Mouse (Mus musculus): ENCODE measurements at regions not wholly inside any gene's neighbourhood (a gene's known extent, or its start where the extent isn't known, plus 50 kb on each side); places are given as distances from the start of the nearest gene placed in this dataset.

GRCm38 (mm10) chr14:25027076-25027475, 431.9 kb upstream of the Zmiz1 start:
- WGBS = 89% methylated on average over 3 of the region's 3 CpGs
- no peak for DNase-seq (ENCODE audit: low read depth, low spot score)

GRCm38 (mm10) chr14:25027842-25028241, 431.1 kb upstream of the Zmiz1 start:
- DNase-seq (ENCODE audit: low read depth, low spot score) = no peak
- 65% methylated on average over 1 of the region's 1 CpGs for WGBS

GRCm38 (mm10) chr14:25030881-25031280, 428.1 kb upstream of the Zmiz1 start:
- WGBS = 75% methylated on average over 6 of the region's 6 CpGs
- no peak for DNase-seq (ENCODE audit: low read depth, low spot score)

GRCm38 (mm10) chr14:25031756-25032680, 427.0 kb upstream of the Zmiz1 start:
- 67% methylated on average over 12 of the region's 12 CpGs for WGBS
- DNase-seq (ENCODE audit: low read depth, low spot score) = no peak

GRCm38 (mm10) chr14:25032899-25033298, 426.1 kb upstream of the Zmiz1 start:
- WGBS = 89% methylated on average over 2 of the region's 2 CpGs
- no peak for DNase-seq (ENCODE audit: low read depth, low spot score)

GRCm38 (mm10) chr14:25042265-25042664, 416.7 kb upstream of the Zmiz1 start:
- WGBS = 12% methylated on average over 5 of the region's 5 CpGs
- no peak for DNase-seq (ENCODE audit: low read depth, low spot score)

- no peak for DNase-seq (ENCODE audit: low read depth, low spot score)
- 90% methylated on average over 13 of the region's 13 CpGs for WGBS
Observed at GRCm38 (mm10) chr14:25044106-25044505, 414.9 kb upstream of the Zmiz1 start.

- WGBS = 61% methylated on average over 7 of the region's 7 CpGs
- DNase-seq (ENCODE audit: low read depth, low spot score) = no peak
Observed at GRCm38 (mm10) chr14:25044867-25045266, 414.1 kb upstream of the Zmiz1 start.

- DNase-seq (ENCODE audit: low read depth, low spot score) = no peak
- 65% methylated on average over 12 of the region's 12 CpGs for WGBS
Observed at GRCm38 (mm10) chr14:25050674-25051251, 408.2 kb upstream of the Zmiz1 start.

GRCm38 (mm10) chr14:25052175-25052574, 406.8 kb upstream of the Zmiz1 start:
- 80% methylated on average over 9 of the region's 9 CpGs for WGBS

GRCm38 (mm10) chr14:25059351-25059750, 399.6 kb upstream of the Zmiz1 start:
- 88% methylated on average over 7 of the region's 7 CpGs for WGBS
- no peak for DNase-seq (ENCODE audit: low read depth, low spot score)

More at GRCm38 (mm10) chr14:25052175-25052574, 406.8 kb upstream of the Zmiz1 start:
- no peak for DNase-seq (ENCODE audit: low read depth, low spot score)

GRCm38 (mm10) chr14:25060285-25060684, 398.7 kb upstream of the Zmiz1 start:
- no peak for DNase-seq (ENCODE audit: low read depth, low spot score)
- 81% methylated on average over 7 of the region's 7 CpGs for WGBS

GRCm38 (mm10) chr14:25063090-25063489, 395.9 kb upstream of the Zmiz1 start:
- DNase-seq (ENCODE audit: low read depth, low spot score) = no peak
- WGBS = 36% methylated on average over 5 of the region's 5 CpGs

- WGBS = 58% methylated on average over 8 of the region's 8 CpGs
- no peak for DNase-seq (ENCODE audit: low read depth, low spot score)
Observed at GRCm38 (mm10) chr14:25064190-25064947, 394.6 kb upstream of the Zmiz1 start.

- 85% methylated on average over 5 of the region's 5 CpGs for WGBS
- DNase-seq (ENCODE audit: low read depth, low spot score) = no peak
Observed at GRCm38 (mm10) chr14:25067435-25067834, 391.6 kb upstream of the Zmiz1 start.

GRCm38 (mm10) chr14:25068430-25068829, 390.6 kb upstream of the Zmiz1 start:
- WGBS = 4% methylated on average over 8 of the region's 8 CpGs
- peak; percentile 46 for DNase-seq (ENCODE audit: low read depth, low spot score)

- WGBS = 76% methylated on average over 5 of the region's 5 CpGs
Observed at GRCm38 (mm10) chr14:25073143-25073542, 385.8 kb upstream of the Zmiz1 start.

GRCm38 (mm10) chr14:25074022-25074800, 384.8 kb upstream of the Zmiz1 start:
- WGBS = 83% methylated on average over 9 of the region's 9 CpGs
- DNase-seq (ENCODE audit: low read depth, low spot score) = no peak

More at GRCm38 (mm10) chr14:25073143-25073542, 385.8 kb upstream of the Zmiz1 start:
- no peak for DNase-seq (ENCODE audit: low read depth, low spot score)

GRCm38 (mm10) chr14:25074891-25075290, 384.1 kb upstream of the Zmiz1 start:
- 94% methylated on average over 5 of the region's 5 CpGs for WGBS
- no peak for DNase-seq (ENCODE audit: low read depth, low spot score)

Data from large intestine, adult 2 months (tissue).